Mouse (Mus musculus) C2C12 (cell line): ENCODE measurements around the gene Muc1.
A peak's percentile ranks its signal among the peaks of the same experiment; 100 is the strongest.

ENCODE experiments used
- CTCF ChIP-seq: IDR thresholded peaks from one replicate; pipeline ENCODE4 v1.5.1; 2011; ENCODE audit not compliant: control insufficient read depth, insufficient read depth, insufficient read length
- FOSL1 ChIP-seq: IDR thresholded peaks from one replicate; pipeline ENCODE4 v1.8.0; 2011; ENCODE audit warnings: mild to moderate bottlenecking, low read length; ENCODE audit not compliant: poor library complexity, insufficient read depth, severe bottlenecking

DNA sequence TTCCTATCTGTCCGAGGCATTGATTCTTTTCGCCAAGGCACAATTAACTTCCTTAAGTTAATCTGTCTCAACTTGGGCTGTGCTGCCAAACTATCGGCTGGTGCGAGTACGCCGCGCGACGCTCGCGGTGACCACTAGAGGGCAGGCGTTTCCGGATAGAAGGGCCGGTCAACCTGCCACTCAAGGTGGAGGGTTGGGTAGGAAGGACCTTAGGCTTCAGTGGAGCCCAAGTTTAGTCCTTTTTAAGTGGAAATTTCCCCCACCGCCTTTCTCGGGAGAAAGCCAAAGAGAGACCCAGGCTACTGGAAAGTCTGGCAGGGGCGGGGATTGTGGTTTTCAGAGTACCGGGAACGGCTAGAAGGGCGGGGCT lies 692 bp upstream of the Muc1 start:
- TF ChIP-seq CTCF (peak; percentile 87), FOSL1 (no peak)
